In genomic region chr1:92190463-92190862, GRCm38 (mm10) we compare ENCODE assay signal across 23 mouse cellular contexts. TPM values are rescaled to one million over a fixed set of nuclear protein-coding genes. Genes with fewer than 3 reads are reported as not detected.
DNase-seq lines count a peak whose midpoint lies in the region; ATAC-seq and TF ChIP-seq lines count a peak whose summit lies in the region.
"Had no signal": no experiment of that assay in that cellular context is flagged by ENCODE, and none has a peak within 500 bp of the region (broad histone marks: within the 10 kb centered on the region; RNA-seq: fewer than 3 reads in every experiment).

No protein-coding gene starts in this region.

- H3K36me3 ChIP-seq in MEL (ENCODE audit: control insufficient read depth in 1 of 2, insufficient read depth in 2 of 2, low read length in 2 of 2), result no peaks in the 10 kb centered on the region
- H3K36me3 ChIP-seq in midbrain, postnatal 0 days (ENCODE audit: insufficient read depth, low read length), result no peaks in the 10 kb centered on the region
- H3K36me3 ChIP-seq: embryonic facial prominence, embryonic 10.5 days; G1E; heart, embryonic 15.5 days; hindbrain, embryonic 13.5 days had no signal

- WGBS in midbrain, postnatal 0 days, result 84% methylated on average over 3 of the region's 3 CpGs

- no peaks in the 10 kb centered on the region for H3K79me2 ChIP-seq in MEL (ENCODE audit: control insufficient read depth, insufficient read depth, low read length, poor library complexity)

- no peak for TF ChIP-seq EP300 in MEL (IDR thresholded peaks at IDR 0.05; ENCODE audit: low read depth in 1 of 2, low read length in 2 of 2)

- intact Hi-C loops in left cerebral cortex, postnatal 36 days (cut with DNase I), result no loop called here

- no peak overlapping the region for H3K4me3 ChIP-seq in MEL (ENCODE audit: control insufficient read depth in 1 of 2, insufficient read depth in 1 of 2, low read depth in 2 of 2, low read length in 2 of 2)
- H3K4me3 ChIP-seq in midbrain, postnatal 0 days (ENCODE audit: low read depth, low read length), result no peak overlapping the region
- H3K4me3 ChIP-seq: embryonic facial prominence, embryonic 10.5 days; forebrain, embryonic 13.5 days; heart, adult 2 months; heart, embryonic 15.5 days; hindbrain, embryonic 13.5 days had no signal

- H3K27ac ChIP-seq in MEL (ENCODE audit: control insufficient read depth, low read depth, low read length), result no peak overlapping the region
- H3K27ac ChIP-seq in midbrain, postnatal 0 days (ENCODE audit: low read depth, low read length), result no peak overlapping the region
- H3K27ac ChIP-seq: embryonic facial prominence, embryonic 10.5 days; forebrain, embryonic 13.5 days; heart, adult 2 months; heart, embryonic 15.5 days; hindbrain, embryonic 13.5 days; hindbrain, postnatal 0 days had no signal

- no peak for TF ChIP-seq CTCF in MEL (IDR thresholded peaks at IDR 0.05 in 2 of 3, conservative IDR thresholded peaks at IDR 0.05 in 1 of 3; ENCODE audit: control insufficient read depth in 1 of 3, insufficient read depth in 1 of 3, low read depth in 2 of 3, low read length in 3 of 3, poor library complexity in 1 of 3, severe bottlenecking in 1 of 3)
- no peak for TF ChIP-seq CTCF in midbrain, postnatal 0 days (IDR thresholded peaks at IDR 0.05)

- H3K9ac ChIP-seq in MEL (ENCODE audit: control insufficient read depth, low read depth, low read length, poor library complexity, severe bottlenecking), result no peak overlapping the region
- no peak overlapping the region for H3K9ac ChIP-seq in midbrain, postnatal 0 days (replicated peaks; ENCODE audit: low read length, poor library complexity, severe bottlenecking)
- H3K9ac ChIP-seq: forebrain, embryonic 13.5 days; forebrain, postnatal 0 days; heart, embryonic 15.5 days; hindbrain, embryonic 13.5 days had no signal

- peaks cover 2 to 5% of the 10 kb centered on the region in 2 experiments; a peak in 2 of 4 replicates for H3K27me3 ChIP-seq in MEL (ENCODE audit: control insufficient read depth in 1 of 2, insufficient read depth in 2 of 2, low read length in 2 of 2)
- H3K27me3 ChIP-seq in midbrain, postnatal 0 days (ENCODE audit: insufficient read depth, low read length), result no peaks in the 10 kb centered on the region
- H3K27me3 ChIP-seq: forebrain, embryonic 13.5 days; heart, embryonic 15.5 days had no signal

- H3K4me1 ChIP-seq in MEL (ENCODE audit: control insufficient read depth in 1 of 2, insufficient read depth in 2 of 2, low read length in 2 of 2), result no peaks in the 10 kb centered on the region
- no peaks in the 10 kb centered on the region for H3K4me1 ChIP-seq in midbrain, postnatal 0 days (ENCODE audit: insufficient read depth, low read length)
- H3K4me1 ChIP-seq: embryonic facial prominence, embryonic 10.5 days; heart, embryonic 15.5 days; hindbrain, embryonic 13.5 days had no signal

- peak; percentile 50 for DNase-seq in CD4-positive, CD25-positive, alpha-beta regulatory T cell, adult 2 months (ENCODE audit: low read depth, low spot score)
- DNase-seq in MEL (ENCODE audit: low read depth, low spot score), result peak; percentile 29
- DNase-seq in left cerebral cortex, postnatal 36 days (ENCODE audit: low spot score in 2 of 2), result no peak
- no peak for DNase-seq in midbrain, postnatal 0 days (ENCODE audit: low spot score)
- DNase-seq in retina, embryonic 14.5 days (ENCODE audit: low spot score), result no peak
- DNase-seq: adrenal gland, postnatal 25 days; B cell, adult 2 months; cerebellum, adult 18-20 months; cerebellum, postnatal 10 days; forebrain, postnatal 0 days; gastrocnemius, postnatal 10 days; heart, adult 2 months; heart, postnatal 14 days had no signal

- no peak overlapping the region for H3K4me2 ChIP-seq in midbrain, postnatal 0 days (ENCODE audit: low read depth, low read length, poor library complexity, severe bottlenecking)
- H3K4me2 ChIP-seq: forebrain, embryonic 13.5 days; heart, embryonic 11.5 days; heart, embryonic 15.5 days; hindbrain, embryonic 13.5 days had no signal

- no peak for TF ChIP-seq RAD21 in MEL (IDR thresholded peaks at IDR 0.05; ENCODE audit: low read depth, low read length)

- no peak for TF ChIP-seq POLR2A in MEL (IDR thresholded peaks at IDR 0.05; ENCODE audit: control insufficient read depth in 1 of 2, insufficient read depth in 1 of 2, low read depth in 1 of 2, low read length in 2 of 2, poor library complexity in 1 of 2)

- ATAC-seq in inflammation-experienced regulatory T-cells, adult 6 months, result peak; percentile 89
- no peak for ATAC-seq in frontal cortex, adult (ENCODE audit: low TSS enrichment)
- ATAC-seq in midbrain, postnatal 0 days (ENCODE audit: low FRiP score), result no peak
- ATAC-seq: forebrain, embryonic 13.5 days; forebrain, postnatal 0 days; hindbrain, postnatal 0 days; intestine, embryonic 16.5 days had no signal

- no peaks in the 10 kb centered on the region for H3K9me3 ChIP-seq in MEL (replicated peaks; ENCODE audit: insufficient read depth, low read length)
- H3K9me3 ChIP-seq in midbrain, postnatal 0 days (ENCODE audit: low read length), result no peaks in the 10 kb centered on the region
- H3K9me3 ChIP-seq: embryonic facial prominence, embryonic 10.5 days; forebrain, embryonic 13.5 days; G1E; heart, embryonic 15.5 days; hindbrain, embryonic 13.5 days had no signal

TF ChIP-seq in MEL, 35 proteins besides CTCF, POLR2A, EP300 and RAD21:
- TF ChIP-seq NELFE (IDR thresholded peaks at IDR 0.05; ENCODE audit: low read depth, low read length) (no peak), POLR2AphosphoS2 (IDR thresholded peaks at IDR 0.05; ENCODE audit: low read length) (no peak), ELF1 (IDR thresholded peaks at IDR 0.05; ENCODE audit: low read depth, low read length) (no peak), MXI1 (IDR thresholded peaks at IDR 0.05; ENCODE audit: low read depth, low read length) (no peak), NRF1 (IDR thresholded peaks at IDR 0.05; ENCODE audit: insufficient read depth, low read depth, low read length, poor library complexity, severe bottlenecking) (no peak), JUND (IDR thresholded peaks at IDR 0.05; ENCODE audit: low read depth, low read length) (no peak), SIN3A (IDR thresholded peaks at IDR 0.05; ENCODE audit: low read length) (no peak), MAFK (IDR thresholded peaks at IDR 0.05; ENCODE audit: borderline replicate concordance, low read depth, low read length) (no peak), USF2 (IDR thresholded peaks at IDR 0.05; ENCODE audit: borderline replicate concordance in 1 of 2, insufficient read depth in 1 of 2, low read depth in 1 of 2, low read length in 2 of 2) (no peak), ZMIZ1 (IDR thresholded peaks at IDR 0.05; ENCODE audit: low read depth, low read length) (no peak), RCOR1 (IDR thresholded peaks at IDR 0.05; ENCODE audit: low read depth, low read length) (no peak), ZNF384 (IDR thresholded peaks at IDR 0.05; ENCODE audit: low read depth, low read length) (no peak), GATA1 (IDR thresholded peaks at IDR 0.05; ENCODE audit: low read depth, low read length) (no peak), BHLHE40 (IDR thresholded peaks at IDR 0.05; ENCODE audit: borderline replicate concordance, low read depth, low read length) (no peak), CHD1 (IDR thresholded peaks at IDR 0.05; ENCODE audit: low read depth, low read length) (no peak), MAZ (IDR thresholded peaks at IDR 0.05; ENCODE audit: low read depth, low read length) (no peak), KAT2A (conservative IDR thresholded peaks at IDR 0.05; ENCODE audit: low read depth, low read length) (no peak)

RNA-seq across cellular contexts. Expression of gene Hdac4, which starts 5.0 kb away (rescaled TPM):
- total RNA-seq in MEL (2012; rRNA removed), result 12.3 and 12.6 TPM in 2 replicates
- polyA plus RNA-seq in MEL (2012; ENCODE audit: insufficient read depth in 1 of 2, insufficient read length in 2 of 2, low read depth in 1 of 2, low replicate concordance in 2 of 2, missing spikeins in 1 of 2), result 10 to 100 TPM; 11.0 to 19.5 TPM
- polyA plus RNA-seq in inflammation-experienced regulatory T-cells, adult 6 months (2017; shearing (Covaris generic)), result 10 to 100 TPM; 42.9 to 75.8 (median 72.7) TPM
- 100 to 1,000 TPM; 105 to 125 TPM for total RNA-seq in left cerebral cortex, postnatal 36 days (2021)
- 45.8 and 51.8 TPM in 2 replicates for total RNA-seq in midbrain, postnatal 0 days (2014; rRNA removed)
- 18.0 and 18.1 TPM in 2 replicates for polyA plus RNA-seq in midbrain, postnatal 0 days (2015; fragmentation: Nextera tagmentation; extraction: Ambion mirVana)

Comparison
In these comparisons a context has a peak if more than half of its experiments do, and no peak if none do; other contexts are left out.
1. DNase-seq: peak in CD4-positive, CD25-positive, alpha-beta regulatory T cell, adult 2 months (single experiment) and MEL (single experiment); none in left cerebral cortex, postnatal 36 days (0 of 2), midbrain, postnatal 0 days (single experiment) and retina, embryonic 14.5 days (single experiment).